Mouse (Mus musculus) hindlimb bud, embryonic 11.5 days (tissue): ENCODE results near the gene Itsn1.
A peak's percentile ranks its signal among the peaks of the same experiment; 100 is the strongest.

ENCODE experiments used
- DNase-seq: peaks from one replicate; pipeline ENCODE4 v3.0.0-alpha.2; 2012; ENCODE audit warnings: low read depth, low spot score; ENCODE audit errors: extremely low spot score

Gene Itsn1

GRCm38 (mm10) chr16:91898850-91899848 lies 170.1 kb downstream of the Itsn1 start:
- no peak for DNase-seq

GRCm38 (mm10) chr16:91900274-91900673 lies 171.2 kb downstream of the Itsn1 start:
- no peak for DNase-seq

GRCm38 (mm10) chr16:91903801-91904506 lies 174.9 kb downstream of the Itsn1 start:
- DNase-seq: no peak

GRCm38 (mm10) chr16:91905127-91905860 lies 176.2 kb downstream of the Itsn1 start:
- no peak for DNase-seq

- DNase-seq: no peak
These were observed 176.9 kb downstream of the Itsn1 start for GRCm38 (mm10) chr16:91905987-91906386.

- no peak for DNase-seq
These were observed 177.6 kb downstream of the Itsn1 start for GRCm38 (mm10) chr16:91906672-91907071.

GRCm38 (mm10) chr16:91907158-91907557 lies 178.1 kb downstream of the Itsn1 start:
- DNase-seq: no peak

- no peak for DNase-seq
These were observed 180.7 kb downstream of the Itsn1 start for GRCm38 (mm10) chr16:91909569-91910335.

- peak; percentile 57 for DNase-seq
These were observed 188.6 kb downstream of the Itsn1 start for GRCm38 (mm10) chr16:91917631-91918096.

- DNase-seq: no peak
These were observed 189.4 kb downstream of the Itsn1 start for GRCm38 (mm10) chr16:91918461-91918860.

- DNase-seq: no peak
These were observed 190.0 kb downstream of the Itsn1 start for GRCm38 (mm10) chr16:91919056-91919455.

GRCm38 (mm10) chr16:91921340-91921739 lies 192.3 kb downstream of the Itsn1 start:
- DNase-seq: no peak

- no peak for DNase-seq
These were observed 193.9 kb downstream of the Itsn1 start for GRCm38 (mm10) chr16:91922939-91923338.

- no peak for DNase-seq
These were observed 195.3 kb downstream of the Itsn1 start for GRCm38 (mm10) chr16:91924426-91924825.

GRCm38 (mm10) chr16:91927911-91928630 lies 199.0 kb downstream of the Itsn1 start:
- no peak for DNase-seq

- peak; percentile 89 for DNase-seq
These were observed 202.3 kb downstream of the Itsn1 start for GRCm38 (mm10) chr16:91931078-91932013.

- DNase-seq: no peak
These were observed 203.1 kb downstream of the Itsn1 start for GRCm38 (mm10) chr16:91932082-91932690.

- DNase-seq: no peak
These were observed 203.9 kb downstream of the Itsn1 start for GRCm38 (mm10) chr16:91932843-91933518.
